Mouse (Mus musculus) heart, adult 9 months (tissue): ENCODE measurements at regions not wholly inside any gene's neighbourhood (a gene's known extent, or its start where the extent isn't known, plus 50 kb on each side); places are given as distances from the start of the nearest gene placed in this dataset.

Experiments
- DNase-seq, 2 experiments: peaks; one replicate each; pipeline ENCODE4 v3.0.0; 2022; ENCODE audit warnings: low spot score in 2 of 2

GRCm38 (mm10) chr15:74461935-74462334, 174.2 kb downstream of the Mroh4 start:
- no peak for DNase-seq

GRCm38 (mm10) chr15:74459345-74459975, 176.7 kb downstream of the Mroh4 start:
- no peak for DNase-seq

- no peak for DNase-seq
Measured at GRCm38 (mm10) chr15:74458940-74459339, 177.2 kb downstream of the Mroh4 start.

DNA sequence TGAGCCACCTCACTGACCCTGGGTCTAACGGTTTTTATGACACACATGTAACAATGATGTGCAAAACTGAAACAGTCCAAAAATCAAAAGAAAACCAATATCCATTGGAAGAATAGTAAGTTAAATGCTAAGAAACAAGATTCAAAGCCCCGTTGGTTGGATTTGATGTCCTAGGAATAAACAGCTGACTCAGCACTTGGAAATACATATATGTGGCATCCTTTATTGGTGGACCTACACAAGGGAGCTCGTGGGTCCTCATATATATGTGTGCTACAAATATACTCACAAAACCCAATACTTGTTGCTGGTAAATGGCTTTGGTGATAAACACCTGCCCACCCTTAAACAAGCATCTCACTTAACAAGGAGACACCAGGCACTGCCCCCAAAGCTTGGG, 178.2 kb downstream of the Mroh4 start:
- no peak for DNase-seq

GRCm38 (mm10) chr15:74456675-74457040, 179.5 kb downstream of the Mroh4 start:
- peak in 1 of 2 experiments; percentile 25 for DNase-seq

DNA sequence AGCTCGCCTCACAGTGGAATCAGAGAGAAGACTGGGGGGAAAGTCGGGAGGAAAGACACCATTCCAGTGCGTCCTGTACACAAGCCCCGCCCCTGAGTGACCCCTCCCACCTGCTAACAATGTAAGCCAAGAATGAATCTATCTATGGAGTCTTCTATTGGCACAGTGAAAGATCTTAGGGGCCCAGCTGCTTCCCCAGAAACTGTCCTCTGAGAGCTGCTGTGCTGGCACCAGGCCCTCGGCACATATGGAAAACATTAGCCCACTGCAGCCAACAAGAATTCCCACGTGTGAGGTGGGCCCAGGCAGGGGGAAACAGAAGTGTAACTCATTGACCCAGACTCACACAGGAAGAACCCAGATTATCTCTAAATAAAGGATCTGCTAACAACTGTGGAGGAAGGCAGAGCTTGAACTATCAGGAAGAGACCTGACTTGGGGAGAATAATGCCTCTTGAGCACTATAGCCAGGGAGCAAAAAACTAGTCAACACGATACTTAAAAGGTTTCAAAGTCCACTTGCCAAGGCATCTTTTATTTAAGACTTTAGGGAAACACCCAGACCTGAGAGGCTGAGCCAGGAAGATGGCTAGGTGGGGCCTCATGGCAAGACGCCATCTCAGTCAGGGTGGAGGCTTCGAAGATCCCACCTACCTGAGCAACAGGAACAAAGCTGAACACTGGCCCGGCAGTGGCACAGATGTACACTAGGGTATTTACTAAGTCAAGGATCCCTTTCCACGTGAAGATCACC, 180.1 kb downstream of the Mroh4 start:
- peak; percentile 40 to 76 for DNase-seq

DNA sequence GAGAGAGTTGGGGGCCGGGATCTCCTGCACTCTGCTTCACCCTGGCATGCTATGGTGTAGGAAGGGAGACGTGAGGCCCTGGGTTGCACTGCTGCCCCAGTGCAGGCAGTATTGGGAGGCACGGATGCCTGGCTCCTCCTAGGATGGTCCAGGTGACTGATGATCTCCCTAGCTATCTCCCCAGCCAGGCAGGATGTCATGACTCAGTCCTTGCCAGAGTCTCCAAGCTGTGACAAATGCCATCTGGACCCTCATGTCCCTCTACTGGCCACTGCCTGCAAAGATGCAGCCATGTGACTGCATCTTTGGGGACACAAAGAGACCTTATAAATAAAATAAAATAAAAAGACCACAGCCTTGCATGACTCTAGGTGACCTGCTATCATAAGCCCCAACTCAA, 181.6 kb downstream of the Mroh4 start:
- DNase-seq = no peak

GRCm38 (mm10) chr15:74453810-74454209, 182.3 kb downstream of the Mroh4 start:
- no peak for DNase-seq

DNA sequence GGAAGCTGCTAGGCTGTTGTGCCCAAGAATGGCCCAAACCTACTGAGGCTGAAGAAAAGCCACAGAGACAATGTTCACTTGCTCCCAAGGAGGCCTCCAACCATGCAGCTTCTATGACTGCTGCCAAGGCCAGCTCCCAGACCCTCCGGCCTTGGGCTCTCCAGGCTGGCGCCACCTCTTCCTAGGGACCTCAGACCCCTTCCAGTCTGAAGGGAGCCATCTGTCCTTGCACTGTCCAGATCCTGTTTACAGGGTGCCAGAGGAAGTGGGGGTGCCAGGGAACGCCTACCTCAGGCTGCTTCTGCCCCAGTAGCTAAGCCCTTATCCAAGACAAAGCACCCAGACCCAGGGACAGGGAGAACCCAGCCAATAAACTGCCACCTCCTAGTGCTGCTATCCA, 183.7 kb downstream of the Mroh4 start:
- no peak for DNase-seq

GRCm38 (mm10) chr15:74441889-74442288, 194.3 kb downstream of the Mroh4 start:
- no peak for DNase-seq

DNA sequence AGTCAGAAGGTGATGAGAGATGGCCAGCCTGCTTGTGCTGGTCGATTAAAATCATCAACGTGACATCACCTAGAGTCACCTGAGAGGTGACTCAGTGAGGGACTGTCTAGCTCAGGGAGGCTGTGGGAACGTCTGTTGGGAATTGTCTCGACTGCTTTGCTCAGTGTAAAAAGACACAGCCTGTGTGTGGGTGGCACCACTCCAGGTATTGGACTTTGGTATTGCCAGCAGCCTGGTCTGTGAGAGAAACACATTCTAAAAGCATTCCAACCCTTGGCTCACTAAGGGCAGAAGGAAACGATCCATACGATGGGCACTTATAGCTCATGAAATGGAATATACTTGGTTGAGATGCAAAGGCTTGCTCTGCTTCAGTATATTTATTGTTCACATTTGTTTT, 209.2 kb downstream of the Mroh4 start:
- no peak for DNase-seq

GRCm38 (mm10) chr15:74423001-74423400, 213.2 kb downstream of the Mroh4 start:
- no peak for DNase-seq

- peak; percentile 6 to 7 for DNase-seq
Measured at GRCm38 (mm10) chr15:74420550-74420949, 215.6 kb downstream of the Mroh4 start.

DNA sequence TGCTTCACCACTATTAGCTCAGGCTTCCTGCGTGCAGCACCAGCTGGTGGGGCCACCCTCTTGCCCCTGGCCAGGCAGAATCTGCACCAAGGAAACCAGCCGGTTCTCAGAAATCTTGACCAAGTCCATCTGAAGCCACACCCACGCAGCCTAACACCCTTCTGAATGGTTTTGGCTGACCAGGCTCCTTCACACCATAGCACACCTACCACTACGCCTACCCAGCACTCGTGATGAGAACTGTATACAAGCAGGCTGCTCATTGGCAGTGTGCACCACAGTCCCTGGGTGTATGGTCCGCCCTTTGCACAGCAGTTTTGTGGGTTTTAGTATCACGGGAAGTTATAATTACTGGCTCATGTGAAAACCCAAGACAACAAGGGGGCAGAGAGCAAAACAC, 217.5 kb downstream of the Mroh4 start:
- no peak for DNase-seq

GRCm38 (mm10) chr15:74413217-74413616, 222.9 kb downstream of the Mroh4 start:
- DNase-seq = no peak

- DNase-seq = no peak
Measured at GRCm38 (mm10) chr15:74412261-74412660, 223.9 kb downstream of the Mroh4 start.

- DNase-seq = peak in 1 of 2 experiments; percentile 4
Measured at GRCm38 (mm10) chr15:74411097-74411496, 225.1 kb downstream of the Mroh4 start.

DNA sequence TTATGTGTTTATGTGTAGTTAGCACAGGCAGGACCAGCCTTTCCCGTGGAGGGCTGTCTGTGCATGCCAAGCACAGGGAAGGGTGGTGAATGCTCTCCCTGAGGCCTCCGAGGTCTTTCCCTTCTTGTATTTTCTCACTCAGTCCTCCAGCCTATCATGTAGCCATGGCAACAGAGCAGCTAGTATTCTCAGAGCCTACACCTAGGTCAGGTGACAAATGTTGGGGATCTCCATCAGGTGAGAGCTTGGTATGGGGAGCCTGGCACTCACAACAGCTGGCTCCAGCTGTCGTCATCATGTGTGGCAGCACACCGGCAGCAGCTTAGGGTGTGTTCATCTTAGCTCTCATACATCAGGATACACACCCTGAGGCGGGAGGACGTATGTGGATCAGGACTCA, 231.3 kb downstream of the Mroh4 start:
- no peak for DNase-seq

DNA sequence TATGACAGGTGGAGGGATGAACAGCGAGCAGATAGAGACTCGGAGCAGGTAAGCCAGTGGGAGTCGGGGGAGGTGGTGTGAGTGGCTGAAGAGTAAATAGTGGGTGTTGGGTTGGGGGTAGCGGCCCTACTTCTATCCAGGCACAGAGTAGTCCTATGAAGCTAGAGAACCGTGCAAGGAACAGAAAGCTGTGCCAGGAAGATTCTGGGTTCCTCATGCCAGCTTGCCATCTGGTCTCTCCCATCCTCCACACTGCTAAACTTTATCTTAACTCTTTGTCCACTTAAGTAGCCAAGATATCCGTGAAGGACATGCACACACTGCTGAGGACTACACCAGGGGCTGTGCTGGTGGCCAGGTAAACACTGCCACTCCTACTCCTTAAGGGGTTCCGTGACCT, 234.9 kb downstream of the Mroh4 start:
- DNase-seq = no peak

DNA sequence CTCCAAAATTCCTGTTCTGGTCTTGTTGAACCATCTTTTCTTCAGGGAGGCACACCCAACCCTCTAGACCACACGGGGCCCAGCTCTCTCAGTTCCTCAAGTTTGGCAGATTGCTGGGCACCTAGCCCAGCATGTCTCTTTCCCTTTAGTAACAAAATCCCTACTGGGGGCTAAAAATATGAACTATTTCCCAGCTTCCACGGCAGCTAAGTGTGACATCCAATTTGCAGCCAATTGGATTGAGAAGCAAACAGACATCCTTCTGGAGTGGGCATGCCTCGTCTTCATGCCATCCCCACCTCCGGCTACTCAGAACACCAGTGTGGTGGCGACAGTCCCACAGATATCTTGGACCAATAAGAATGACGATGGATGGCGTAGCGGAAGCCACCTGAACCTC, 240.1 kb downstream of the Mroh4 start:
- DNase-seq = no peak

- no peak for DNase-seq
Measured at GRCm38 (mm10) chr15:74387533-74387932, 248.6 kb downstream of the Mroh4 start.

- DNase-seq = no peak
Measured at GRCm38 (mm10) chr15:74382556-74382955, 253.6 kb downstream of the Mroh4 start.

- DNase-seq = no peak
Measured at GRCm38 (mm10) chr15:74379366-74379765, 256.8 kb downstream of the Mroh4 start.

- DNase-seq = no peak
Measured at GRCm38 (mm10) chr15:74369461-74369860, 266.7 kb downstream of the Mroh4 start.
